Mouse (Mus musculus) megakaryocyte, embryonic 14.5 days (primary cell): ENCODE measurements around the gene Ipcef1. TPM values are rescaled to one million over a fixed set of nuclear protein-coding genes. Genes with fewer than 3 reads are reported as not detected.
"Not testable (repeated sequence)": the region's sequence is repeated elsewhere in the genome, so short reads cannot be mapped to it uniquely, and the experiment has no call there.

Source experiments
- H3K27me3 ChIP-seq: replicated peaks from 2 replicates; pipeline ENCODE3; 2012; ENCODE audit warnings: inconsistent platforms
- H3K36me3 ChIP-seq: replicated peaks from 2 replicates; pipeline ENCODE3; 2012; ENCODE audit warnings: low read length, inconsistent platforms, mixed read lengths
- H3K4me1 ChIP-seq: 2 replicates; pipeline ENCODE4 v1.6.1; 2012; ENCODE audit warnings: inconsistent platforms
- H3K4me3 ChIP-seq: replicated peaks from 2 replicates; pipeline ENCODE3; 2012; ENCODE audit warnings: moderate library complexity, mild to moderate bottlenecking, inconsistent platforms
- H3K9me3 ChIP-seq: 2 replicates; pipeline ENCODE4 v1.6.1; 2012; ENCODE audit warnings: inconsistent platforms
- FLI1 ChIP-seq: IDR thresholded peaks from 2 replicates; pipeline ENCODE4 v1.6.1; 2012; ENCODE audit warnings: low read length, inconsistent platforms, mixed read lengths
- GATA1 ChIP-seq: IDR thresholded peaks from 3 replicates; pipeline ENCODE4 v1.6.1; 2012; ENCODE audit warnings: mixed read lengths, low read length, inconsistent platforms, borderline replicate concordance
- polyA plus RNA-seq: library from polyadenylated mRNA; stranded (reverse); fragments of >175 nt; gene quantifications from 2 replicates; pipeline ENCODE4 v1.2.3, GENCODE M21; 2012; ENCODE audit warnings: low replicate concordance; ENCODE audit not compliant: insufficient read depth

The Ipcef1 gene
- polyA plus RNA-seq, 1 experiment, result 0.07 TPM

DNA sequence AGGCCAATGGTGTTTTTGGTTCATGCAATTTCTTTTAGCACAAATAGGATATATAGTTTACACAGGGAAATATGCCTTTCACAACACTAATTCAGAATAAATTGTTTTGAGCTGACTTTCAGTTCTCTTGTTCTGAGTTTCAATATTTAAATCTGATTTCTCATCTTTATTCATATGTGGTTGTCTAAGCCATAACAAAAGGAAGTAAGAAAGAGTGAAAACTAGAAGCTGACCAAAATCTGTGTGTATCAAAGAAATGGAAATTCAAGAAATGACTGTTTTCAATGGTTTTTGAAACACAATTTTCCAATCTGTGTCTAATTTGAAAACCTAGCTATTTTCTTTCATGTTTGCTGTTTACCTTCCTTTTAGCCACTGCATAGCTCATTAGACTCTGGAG lies 11.2 kb downstream of the Ipcef1 start:
- H3K4me1 ChIP-seq, result no peaks in the 10 kb centered on the region; the same call in 1 of the 2 replicates
- TF ChIP-seq FLI1 (no peak), GATA1 (no peak)
- no peaks in the 10 kb centered on the region for H3K27me3 ChIP-seq
- H3K9me3 ChIP-seq, result no peaks in the 10 kb centered on the region
- H3K4me3 ChIP-seq, result no peak overlapping the region
- H3K36me3 ChIP-seq, result no peaks in the 10 kb centered on the region

DNA sequence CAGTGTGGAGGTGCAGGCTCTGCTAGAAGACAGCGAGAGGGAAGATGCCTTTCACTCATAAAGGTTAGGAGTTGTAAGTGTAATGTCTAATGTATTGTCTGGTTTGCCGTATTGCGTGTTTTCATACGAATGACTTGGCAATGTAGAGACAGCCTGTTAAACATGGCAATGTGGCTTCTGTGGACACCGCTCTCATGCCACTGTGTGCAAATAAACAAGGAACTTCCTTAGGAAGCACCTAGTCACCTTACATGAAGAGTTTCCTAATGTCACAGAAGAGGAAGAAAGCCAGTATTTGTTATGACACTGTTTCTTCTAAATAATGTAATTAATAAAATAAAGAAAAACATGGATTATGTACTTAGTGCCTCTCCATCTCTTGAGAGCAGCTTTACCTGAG lies 15.1 kb downstream of the Ipcef1 start:
- Histone ChIP-seq H3K4me1 (peaks cover 5% of the 10 kb centered on the region), H3K36me3 (no peaks in the 10 kb centered on the region), H3K27me3 (no peaks in the 10 kb centered on the region), H3K9me3 (no peaks in the 10 kb centered on the region), H3K4me3 (no peak overlapping the region)
- TF ChIP-seq FLI1 (no peak), GATA1 (no peak)

DNA sequence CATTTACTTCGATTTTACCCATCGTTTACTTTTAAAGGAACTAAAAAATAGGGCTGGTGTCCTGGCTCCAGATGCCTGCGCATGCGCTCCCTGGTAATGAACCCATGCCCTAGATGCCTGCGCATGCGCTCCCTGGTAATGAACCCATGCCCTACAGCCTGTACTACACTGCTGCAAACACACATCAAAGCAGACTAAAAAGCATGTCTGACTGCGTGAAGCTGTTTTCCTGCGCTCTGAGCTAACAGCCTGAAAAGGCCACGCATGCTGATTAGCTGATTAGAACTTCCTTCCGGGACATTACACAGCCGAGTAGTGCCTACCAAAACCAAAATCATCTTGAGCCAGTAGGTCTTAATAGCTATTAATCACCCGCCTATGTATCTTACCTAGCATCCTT lies 16.7 kb downstream of the Ipcef1 start:
- TF ChIP-seq GATA1 (no peak), FLI1 (no peak)
- no peaks in the 10 kb centered on the region for H3K9me3 ChIP-seq
- peaks cover 5% of the 10 kb centered on the region for H3K4me1 ChIP-seq
- no peaks in the 10 kb centered on the region for H3K36me3 ChIP-seq
- H3K4me3 ChIP-seq, result no peak overlapping the region
- no peaks in the 10 kb centered on the region for H3K27me3 ChIP-seq

DNA sequence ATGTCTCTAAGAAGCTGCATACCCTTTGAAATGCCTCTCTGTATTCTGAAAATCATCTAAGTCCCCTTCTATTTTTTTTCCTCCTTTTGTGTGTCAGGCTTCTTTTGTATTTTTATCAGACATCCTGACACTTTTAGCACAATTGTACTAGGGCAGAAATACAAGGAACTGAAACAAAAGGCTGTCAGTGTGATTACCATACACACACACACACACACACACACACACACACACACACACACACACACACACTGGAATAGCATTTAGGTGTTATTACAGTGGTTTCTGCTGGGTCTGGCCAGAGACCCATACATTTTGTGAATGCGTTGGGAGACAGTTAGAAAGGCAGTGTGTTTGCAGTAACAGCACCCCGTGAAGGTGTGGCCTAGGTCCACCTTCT lies 18.8 kb downstream of the Ipcef1 start:
- TF ChIP-seq FLI1, result no peak
- no peak for TF ChIP-seq GATA1
- H3K4me3 ChIP-seq, result no peak overlapping the region
- H3K9me3 ChIP-seq, result no peaks in the 10 kb centered on the region
- peaks cover 5% of the 10 kb centered on the region for H3K4me1 ChIP-seq
- H3K27me3 ChIP-seq, result no peaks in the 10 kb centered on the region
- no peaks in the 10 kb centered on the region for H3K36me3 ChIP-seq

DNA sequence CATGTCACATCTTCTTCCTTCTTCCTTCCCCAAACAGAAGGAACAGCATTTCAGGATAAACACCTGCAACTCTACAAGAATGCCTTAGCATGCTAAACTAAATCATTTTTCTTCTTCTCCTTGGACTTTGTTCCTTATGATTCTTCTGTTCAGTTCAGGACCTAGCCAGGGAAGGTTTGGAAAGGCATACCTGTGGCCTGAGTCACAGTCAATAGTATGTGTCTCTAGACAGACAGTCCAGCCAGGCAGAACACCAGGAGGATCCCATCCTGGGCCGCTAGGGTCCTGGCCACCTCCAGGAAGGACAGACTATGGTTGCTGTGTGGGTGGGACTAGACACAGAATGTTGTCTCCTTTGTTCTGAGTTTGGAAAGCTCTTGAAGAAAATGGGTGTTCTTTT lies 27.2 kb downstream of the Ipcef1 start:
- Histone ChIP-seq H3K9me3 (peaks cover 6% of the 10 kb centered on the region; the same call in 1 of the 2 replicates), H3K27me3 (no peaks in the 10 kb centered on the region), H3K36me3 (no peaks in the 10 kb centered on the region), H3K4me1 (no peaks in the 10 kb centered on the region), H3K4me3 (no peak overlapping the region)
- no peak for TF ChIP-seq GATA1

DNA sequence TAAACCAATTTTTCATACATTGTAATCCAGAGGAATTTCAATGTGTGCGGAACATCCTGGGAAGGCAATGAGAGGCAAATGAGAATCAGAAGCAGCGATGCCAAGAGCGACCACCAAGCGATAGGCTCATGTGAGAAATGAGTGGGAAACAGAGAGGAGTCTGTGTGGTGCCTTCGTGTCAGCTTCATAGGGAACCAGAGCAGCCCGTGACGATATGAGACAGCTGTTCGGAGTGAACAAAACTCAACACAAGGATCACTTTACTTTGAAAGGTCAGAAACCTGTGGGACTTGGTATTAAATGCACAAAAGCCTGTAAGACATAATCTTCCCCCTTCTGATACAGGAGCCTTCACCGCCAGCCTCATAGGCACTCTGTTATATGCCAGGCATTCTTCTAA lies 31.7 kb downstream of the Ipcef1 start:
- Histone ChIP-seq H3K36me3 (no peaks in the 10 kb centered on the region), H3K4me3 (no peak overlapping the region), H3K9me3 (peaks cover 6% of the 10 kb centered on the region; the same call in 1 of the 2 replicates), H3K27me3 (no peaks in the 10 kb centered on the region), H3K4me1 (no peaks in the 10 kb centered on the region)
- no peak for TF ChIP-seq FLI1
- TF ChIP-seq GATA1, result no peak

DNA sequence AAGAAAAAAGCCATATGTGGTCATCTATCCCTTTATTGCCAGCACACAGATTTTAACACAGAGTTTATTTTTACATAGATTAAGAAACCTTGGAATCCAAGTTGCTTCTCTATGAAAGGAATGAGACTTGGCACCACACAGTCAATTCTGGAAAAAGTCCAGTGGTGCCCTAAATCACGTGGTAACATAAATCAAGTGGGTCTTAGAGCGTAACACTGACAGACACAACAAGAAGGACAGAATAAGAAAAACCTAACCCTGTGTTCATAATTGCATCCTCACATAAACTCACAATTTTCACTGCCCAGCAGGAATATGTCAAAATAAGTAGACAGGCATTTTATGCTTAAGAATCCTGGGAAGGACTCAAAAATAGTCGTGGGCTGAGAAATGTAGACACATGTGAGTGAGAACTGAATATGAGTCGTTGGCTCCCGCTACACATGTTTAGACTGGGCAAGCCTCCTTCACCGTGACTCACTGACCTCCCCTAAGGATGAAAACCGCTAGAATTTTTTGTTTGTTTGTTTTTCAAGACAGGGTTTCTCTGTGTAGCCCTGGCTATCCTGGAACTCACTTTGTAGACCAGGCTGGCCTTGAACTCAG lies 32.4 kb downstream of the Ipcef1 start:
- H3K27me3 ChIP-seq, result no peaks in the 10 kb centered on the region
- no peaks in the 10 kb centered on the region for H3K4me1 ChIP-seq
- peaks cover 6% of the 10 kb centered on the region; the same call in 1 of the 2 replicates for H3K9me3 ChIP-seq
- TF ChIP-seq GATA1, result no peak
- no peak for TF ChIP-seq FLI1
- no peaks in the 10 kb centered on the region for H3K36me3 ChIP-seq
- H3K4me3 ChIP-seq, result no peak overlapping the region

DNA sequence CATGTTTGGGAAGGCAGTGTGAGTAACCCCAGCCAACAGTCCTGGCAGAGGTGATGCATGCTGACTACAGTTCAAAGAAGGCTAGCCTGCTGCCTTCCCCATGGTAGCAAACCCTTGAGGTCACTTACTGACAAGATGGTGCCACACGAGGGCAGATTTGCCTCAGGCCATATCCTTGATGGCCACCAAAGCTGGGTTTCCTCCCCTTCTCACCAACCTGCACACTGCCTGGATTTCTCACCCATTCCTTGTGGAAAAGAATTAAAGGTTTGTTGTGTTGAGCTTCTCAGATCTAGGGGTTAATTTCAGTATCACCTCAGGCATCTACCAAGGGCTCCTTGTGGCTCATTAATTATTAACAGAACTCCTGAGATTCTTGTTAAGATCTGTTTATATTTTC lies 37.1 kb downstream of the Ipcef1 start:
- Histone ChIP-seq H3K36me3 (no peaks in the 10 kb centered on the region), H3K4me1 (no peaks in the 10 kb centered on the region), H3K9me3 (no peaks in the 10 kb centered on the region), H3K4me3 (no peak overlapping the region), H3K27me3 (no peaks in the 10 kb centered on the region)
- no peak for TF ChIP-seq FLI1
- TF ChIP-seq GATA1, result no peak

DNA sequence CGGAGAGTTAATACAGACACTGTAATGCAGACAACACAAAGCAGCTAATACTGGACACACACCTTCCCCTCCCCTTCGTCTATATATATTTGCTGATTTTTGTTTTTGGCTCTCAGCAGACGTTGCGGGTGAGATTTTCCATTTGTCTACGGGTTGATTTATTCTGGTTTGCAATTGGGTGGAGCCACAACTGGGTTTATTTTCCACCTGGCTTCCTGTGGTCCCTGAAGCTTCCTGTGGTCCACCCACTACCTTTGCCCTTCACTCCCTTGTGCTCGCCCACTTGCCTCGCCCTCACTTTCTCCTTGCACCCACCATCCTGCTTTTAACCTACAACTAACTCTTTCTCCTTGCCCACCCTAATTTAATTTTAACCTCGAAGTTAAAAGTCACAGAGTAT lies 41.7 kb downstream of the Ipcef1 start:
- Histone ChIP-seq H3K4me3 (no peak overlapping the region), H3K36me3 (no peaks in the 10 kb centered on the region), H3K4me1 (no peaks in the 10 kb centered on the region), H3K27me3 (no peaks in the 10 kb centered on the region), H3K9me3 (peaks cover 12% of the 10 kb centered on the region)
- no peak for TF ChIP-seq FLI1
- TF ChIP-seq GATA1, result no peak

DNA sequence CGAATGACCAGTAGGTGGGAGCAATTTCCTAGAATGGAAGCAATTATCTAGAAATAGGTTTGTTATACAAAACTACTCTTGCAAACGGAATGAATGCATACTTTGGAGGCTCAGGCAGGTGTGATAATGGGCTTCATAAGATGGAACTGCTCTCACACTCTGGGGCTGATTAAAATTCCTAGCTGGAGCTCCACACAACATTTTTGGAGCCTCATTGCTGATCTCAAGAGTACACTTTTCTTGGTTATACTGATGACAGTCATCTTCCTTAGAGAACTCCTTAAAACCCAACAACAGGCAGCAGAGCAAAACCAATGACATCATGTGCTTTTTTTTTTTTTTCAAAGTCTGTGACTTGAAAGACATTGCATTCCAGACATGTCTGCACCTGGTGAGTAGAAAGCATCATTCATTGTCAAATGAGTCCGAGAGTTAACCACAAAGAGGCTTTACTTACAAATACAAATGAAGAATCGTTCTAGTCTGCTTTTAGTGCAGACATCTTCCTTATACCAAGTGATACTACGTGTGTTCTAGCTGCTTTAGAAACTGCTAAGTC lies 47.2 kb downstream of the Ipcef1 start:
- no peak overlapping the region for H3K4me3 ChIP-seq
- peaks cover 11% of the 10 kb centered on the region for H3K4me1 ChIP-seq
- no peak for TF ChIP-seq GATA1
- TF ChIP-seq FLI1, result no peak
- peaks cover 12% of the 10 kb centered on the region for H3K9me3 ChIP-seq
- H3K27me3 ChIP-seq, result no peaks in the 10 kb centered on the region
- no peaks in the 10 kb centered on the region for H3K36me3 ChIP-seq

DNA sequence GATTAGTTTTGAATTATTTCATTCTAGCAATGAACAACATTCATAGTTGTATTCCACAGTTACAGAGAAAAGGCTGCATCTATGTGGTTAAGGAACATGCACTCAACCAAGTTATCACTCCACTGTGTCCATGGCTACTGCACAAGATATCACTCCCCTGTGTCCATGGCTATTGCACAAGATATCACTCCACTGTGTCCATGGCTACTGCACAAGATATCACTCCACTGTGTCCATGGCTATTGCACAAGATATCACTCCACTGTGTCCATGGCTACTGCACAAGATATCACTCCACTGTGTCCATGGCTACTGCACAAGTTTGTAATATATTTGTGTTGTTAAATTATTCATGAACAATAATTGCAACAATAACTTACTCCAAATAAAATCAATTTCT lies 48.4 kb downstream of the Ipcef1 start:
- peaks cover 12% of the 10 kb centered on the region for H3K9me3 ChIP-seq
- H3K27me3 ChIP-seq, H3K4me3 ChIP-seq, H3K36me3 ChIP-seq: not testable (repeated sequence)
- H3K4me1 ChIP-seq, result peaks cover 11% of the 10 kb centered on the region
